Mouse (Mus musculus) limb, embryonic 12.5 days (tissue): ENCODE data around the gene Elobl. TPM values are rescaled to one million over a fixed set of nuclear protein-coding genes. Genes with fewer than 3 reads are reported as not detected.
"Not testable (repeated sequence)": the region's sequence is repeated elsewhere in the genome, so short reads cannot be mapped to it uniquely, and the experiment has no call there.

ENCODE experiments used
- ATAC-seq: fragments of 200-750 bp; cut with Nextera tagmentation; 2 replicates; pipeline ENCODE4 v1.8.0; 2017; ENCODE audit warnings: low read depth, moderate TSS enrichment; ENCODE audit not compliant: insufficient number of reproducible peaks, insufficient read depth, low FRiP score, low TSS enrichment
- H3K27ac ChIP-seq: fragments of 300-500 bp; sonication (generic); 2 replicates; pipeline ENCODE4 v1.5.1; 2016; ENCODE audit warnings: mild to moderate bottlenecking, moderate library complexity
- H3K27me3 ChIP-seq: fragments of 300-500 bp; sonication (generic); 2 replicates; pipeline ENCODE4 v1.6.1; 2016; ENCODE audit warnings: mild to moderate bottlenecking, moderate library complexity
- H3K36me3 ChIP-seq: fragments of 300-500 bp; sonication (generic); 2 replicates; pipeline ENCODE4 v1.6.1; 2016; ENCODE audit warnings: mild to moderate bottlenecking, moderate library complexity
- H3K4me1 ChIP-seq: fragments of 300-500 bp; sonication (generic); replicated peaks from 2 replicates; pipeline ENCODE4 v1.6.1; 2016
- H3K4me2 ChIP-seq: fragments of 300-500 bp; sonication (generic); 2 replicates; pipeline ENCODE4 v1.6.1; 2016; ENCODE audit warnings: mild to moderate bottlenecking, moderate library complexity
- H3K4me3 ChIP-seq: fragments of 300-500 bp; sonication (generic); replicated peaks from 2 replicates; pipeline ENCODE4 v1.5.1; 2016; ENCODE audit warnings: mild to moderate bottlenecking
- H3K9ac ChIP-seq: fragments of 300-500 bp; sonication (generic); replicated peaks from 2 replicates; pipeline ENCODE4 v1.6.1; 2016; ENCODE audit warnings: mild to moderate bottlenecking, moderate library complexity
- H3K9me3 ChIP-seq: fragments of 300-500 bp; sonication (generic); 2 replicates; pipeline ENCODE4 v1.6.1; 2016; ENCODE audit warnings: mild to moderate bottlenecking, moderate library complexity
- WGBS: fragments of 180-500 bp; shearing (Covaris S2); methylation state at CpG from one replicate; pipeline ENCODE4 v1.1.7; 2016; 5-methylcytosine and 5-hydroxymethylcytosine counted together
- polyA plus RNA-seq: library from polyadenylated mRNA; unstranded; fragments of >200 nt; fragmentation: Nextera tagmentation; extraction: Ambion mirVana; gene quantifications from 2 replicates; pipeline ENCODE4 v1.2.1, GENCODE M21; 2016

Elobl gene
- polyA plus RNA-seq, 1 experiment from 2014 or later, result not detected

DNA sequence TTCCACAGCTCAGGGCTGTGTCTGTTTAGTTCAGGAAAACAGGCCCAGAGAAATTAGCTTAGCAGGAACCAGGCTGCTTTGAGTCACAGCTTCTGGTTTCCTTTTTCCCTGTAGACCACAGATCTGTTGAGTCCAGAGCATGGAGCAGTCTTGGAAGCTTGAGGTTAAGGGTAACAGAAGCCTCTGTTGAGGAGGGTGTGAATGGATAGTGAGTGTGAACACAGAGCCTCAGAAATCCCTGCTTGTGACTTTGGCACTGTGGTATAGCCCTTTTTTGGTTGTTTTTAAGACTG, 33.7 kb upstream of the Elobl start:
- H3K9ac ChIP-seq, result no peak overlapping the region
- H3K27me3 ChIP-seq, result peaks cover 34% of the 10 kb centered on the region
- H3K36me3 ChIP-seq, result no peaks in the 10 kb centered on the region
- H3K9me3 ChIP-seq, result no peaks in the 10 kb centered on the region
- ATAC-seq, result no peak
- 0 out of 2 replicates have a peak, but pooled peaks cover 3% of the 10 kb centered on the region for H3K4me1 ChIP-seq
- H3K4me3 ChIP-seq, result no peak overlapping the region
- H3K4me2 ChIP-seq, result peak overlapping the region; percentile 64; the same call in 1 of the 2 replicates
- no peak overlapping the region for H3K27ac ChIP-seq

DNA sequence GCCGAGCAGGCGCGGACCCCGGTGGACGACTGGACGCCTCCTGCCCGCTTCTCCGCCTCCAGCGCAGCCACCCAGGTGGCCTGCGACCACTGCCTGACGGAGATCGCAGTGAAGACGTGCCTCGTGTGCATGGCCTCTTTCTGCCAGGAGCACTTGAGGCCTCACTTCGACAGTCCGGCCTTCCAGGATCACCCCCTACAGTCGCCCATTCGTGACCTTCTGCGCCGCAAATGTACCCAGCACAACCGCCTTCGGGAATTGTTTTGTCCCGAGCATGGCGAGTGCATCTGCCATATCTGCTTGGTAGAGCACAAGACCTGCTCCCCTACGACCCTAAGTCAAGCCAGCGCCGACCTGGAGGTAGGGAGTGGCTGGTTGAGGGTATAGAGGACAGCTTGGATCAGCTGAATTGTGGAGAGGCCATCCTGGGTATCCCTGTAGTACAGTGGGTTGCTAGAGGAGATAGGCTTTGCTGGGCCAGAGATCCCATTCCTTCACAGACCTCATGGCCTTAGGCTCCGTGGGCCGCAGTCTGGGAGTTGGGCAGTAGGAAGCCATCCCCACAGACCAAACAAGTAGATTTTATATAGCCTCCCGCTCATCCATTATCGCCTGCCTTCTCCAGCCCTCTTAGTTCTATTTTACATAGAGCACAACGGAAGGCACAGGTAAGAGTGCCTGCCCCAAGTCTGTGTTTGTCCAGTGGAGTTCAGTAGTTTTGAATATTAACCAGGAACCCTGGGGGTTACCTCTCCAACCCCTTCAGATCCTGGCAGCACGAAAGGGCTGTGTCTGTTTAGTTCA, 33.2 kb upstream of the Elobl start:
- 27% methylated on average over 33 of the region's 33 CpGs for whole genome bisulfite sequencing
- Histone ChIP-seq H3K9me3 (no peaks in the 10 kb centered on the region), H3K36me3 (no peaks in the 10 kb centered on the region), H3K27ac (no peak overlapping the region), H3K27me3 (peaks cover 34% of the 10 kb centered on the region), H3K9ac (peak overlapping the region; percentile 47; the same call in 1 of the 2 replicates), H3K4me3 (peak overlapping the region; percentile 48), H3K4me2 (peak overlapping the region; percentile 64), H3K4me1 (0 out of 2 replicates have a peak, but pooled peaks cover 3% of the 10 kb centered on the region)
- ATAC-seq, result no peak

DNA sequence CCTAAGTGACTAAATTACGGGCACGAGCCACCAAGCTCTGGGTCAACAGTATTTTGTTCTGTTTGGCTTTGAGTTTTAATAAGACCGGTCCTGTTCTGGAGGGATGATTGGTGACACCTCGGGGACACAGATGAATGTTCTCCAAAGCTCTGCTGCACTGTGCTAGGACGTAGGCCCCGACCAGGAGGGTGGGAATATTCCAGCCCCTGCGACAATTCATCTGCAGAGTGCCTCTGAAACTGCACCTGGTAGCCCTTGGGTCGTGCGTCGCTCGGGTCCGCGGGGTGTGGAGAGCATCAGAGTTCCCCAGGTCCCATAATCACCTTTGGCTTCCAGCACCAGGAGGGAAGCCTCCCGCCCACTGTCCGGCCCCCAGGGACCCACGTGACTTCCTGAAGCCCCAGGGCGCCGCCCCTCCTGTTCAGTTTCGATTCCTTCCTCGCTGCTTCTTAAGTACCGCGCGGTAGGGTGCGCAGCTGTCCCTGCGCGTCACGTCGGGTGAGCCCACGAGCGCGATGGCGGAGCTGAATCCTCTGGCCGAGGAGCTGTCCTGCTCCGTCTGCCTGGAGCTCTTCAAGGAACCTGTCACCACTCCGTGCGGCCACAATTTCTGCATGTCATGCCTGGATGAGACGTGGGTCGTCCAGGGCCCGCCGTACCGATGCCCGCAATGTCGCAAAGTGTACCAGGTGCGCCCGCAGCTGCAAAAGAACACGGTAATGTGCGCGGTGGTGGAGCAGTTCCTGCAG, 32.4 kb upstream of the Elobl start, which contains the start of gene Trim25:
Gene Trim25, plus strand, starts transcription at position 403 of the 749 bp plus-strand sequence.
- no peaks in the 10 kb centered on the region for H3K36me3 ChIP-seq
- H3K4me3 ChIP-seq, result peak within 1 kb of the TSS; percentile 48
- peak within 1 kb of the TSS; percentile 64 for H3K4me2 ChIP-seq
- peaks cover 34% of the 10 kb centered on the region for H3K27me3 ChIP-seq
- WGBS, result under 1% methylated on average over 48 of the region's 48 CpGs
- H3K9ac ChIP-seq, result peak within 1 kb of the TSS; percentile 47; the same call in 1 of the 2 replicates
- peak; percentile 75 for ATAC-seq
- no peaks in the 10 kb centered on the region for H3K9me3 ChIP-seq
- H3K27ac ChIP-seq, result no peak within 1 kb of the TSS
- H3K4me1 ChIP-seq, result 0 out of 2 replicates have a peak, but pooled peaks cover 3% of the 10 kb centered on the region

DNA sequence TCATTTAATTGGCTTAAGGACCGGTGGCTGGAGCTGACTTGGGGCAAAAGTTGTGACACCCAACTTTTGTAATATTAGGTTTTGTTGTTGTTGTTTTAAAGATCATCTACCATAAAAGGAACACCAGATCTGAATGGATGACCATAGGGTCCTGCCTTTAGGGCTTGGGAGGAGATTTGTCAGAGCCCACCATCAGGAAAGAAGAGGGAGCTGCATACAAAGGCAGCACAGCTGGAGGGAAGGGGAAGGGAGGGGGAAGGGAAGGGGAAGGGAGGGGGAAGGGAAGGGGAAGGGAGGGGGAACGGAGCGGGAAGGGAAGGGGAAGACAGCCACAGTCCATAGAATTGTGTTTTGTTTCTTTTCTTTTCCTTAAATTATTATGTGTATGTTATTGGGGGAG, 31.7 kb upstream of the Elobl start:
- Histone ChIP-seq H3K4me2 (no peak overlapping the region), H3K9ac (no peak overlapping the region), H3K9me3 (no peaks in the 10 kb centered on the region), H3K27ac (no peak overlapping the region), H3K36me3 (no peaks in the 10 kb centered on the region), H3K27me3 (peaks cover 34% of the 10 kb centered on the region), H3K4me3 (peak overlapping the region; percentile 48; the same call in 1 of the 2 replicates), H3K4me1 (0 out of 2 replicates have a peak, but pooled peaks cover 3% of the 10 kb centered on the region)
- WGBS, result 14% methylated on average over 3 of the region's 3 CpGs
- no peak for ATAC-seq

DNA sequence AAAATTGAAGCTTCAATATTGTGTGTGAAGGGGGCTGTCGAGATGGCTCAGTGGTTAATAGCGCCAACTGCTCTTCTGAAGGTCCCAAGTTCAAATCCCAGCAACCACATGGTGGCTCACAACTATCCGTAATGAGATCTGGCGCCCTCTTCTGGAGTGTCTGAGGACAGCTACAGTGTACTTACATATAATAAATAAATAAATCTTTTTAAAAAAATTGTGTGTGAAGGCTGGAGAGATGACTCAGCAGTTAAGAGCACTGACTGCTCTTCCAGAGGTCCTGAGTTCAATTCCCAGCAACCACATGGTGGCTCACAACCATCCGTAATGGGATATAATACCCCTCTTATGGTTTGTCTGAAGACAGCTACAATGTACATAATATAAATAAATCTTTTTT, 30.6 kb upstream of the Elobl start:
- H3K9ac ChIP-seq, H3K4me1 ChIP-seq, H3K4me2 ChIP-seq, H3K27ac ChIP-seq, ATAC-seq, H3K9me3 ChIP-seq, H3K36me3 ChIP-seq, H3K4me3 ChIP-seq: not testable (repeated sequence)
- H3K27me3 ChIP-seq, result peaks cover 34% of the 10 kb centered on the region
- WGBS, result 88% methylated on average over 5 of the region's 5 CpGs

DNA sequence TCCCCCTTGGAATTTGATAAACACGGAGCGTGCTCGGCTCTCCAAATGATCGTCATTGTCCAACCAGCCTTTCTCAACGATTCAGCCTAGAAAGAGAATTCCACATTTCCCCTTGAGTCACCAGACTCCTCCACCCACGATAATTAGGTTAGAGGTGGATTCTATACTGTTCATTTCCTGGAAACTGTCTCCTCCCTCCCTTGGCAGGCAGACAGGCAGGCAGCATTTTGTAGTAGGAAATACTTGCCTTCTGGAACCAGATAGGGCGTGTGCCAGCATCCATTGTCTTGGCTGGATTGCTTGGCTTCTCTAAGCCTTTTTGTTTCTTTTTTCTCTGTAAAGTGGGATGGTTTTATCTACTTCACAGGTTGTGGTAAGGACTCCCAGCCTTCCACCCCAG, 29.7 kb upstream of the Elobl start:
- Histone ChIP-seq H3K4me1 (0 out of 2 replicates have a peak, but pooled peaks cover 3% of the 10 kb centered on the region), H3K27ac (no peak overlapping the region), H3K9me3 (no peaks in the 10 kb centered on the region), H3K9ac (no peak overlapping the region), H3K36me3 (no peaks in the 10 kb centered on the region), H3K4me2 (no peak overlapping the region), H3K27me3 (peaks cover 33% of the 10 kb centered on the region), H3K4me3 (no peak overlapping the region)
- WGBS, result 83% methylated on average over 7 of the region's 7 CpGs
- ATAC-seq, result no peak

DNA sequence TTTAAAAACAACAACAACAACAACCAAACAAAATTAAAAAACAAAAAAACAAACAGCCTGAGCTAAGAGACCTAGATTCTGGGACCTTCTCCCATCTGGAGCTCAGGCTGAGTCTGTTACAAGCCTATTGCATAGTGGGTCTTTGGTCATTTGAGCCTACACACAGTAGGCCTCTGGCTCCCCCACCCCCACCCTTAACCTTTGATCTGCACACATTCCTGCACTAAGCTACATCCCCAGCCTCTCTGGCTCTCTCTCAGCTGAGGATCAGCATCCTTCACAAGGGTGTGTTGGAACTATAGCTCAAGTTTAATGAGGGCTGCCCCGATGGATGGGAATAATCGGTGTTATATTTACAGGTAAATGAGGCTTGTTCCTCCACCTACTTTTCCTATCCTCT, 28.9 kb upstream of the Elobl start:
- Histone ChIP-seq H3K27ac (no peak overlapping the region), H3K36me3 (peaks cover 7% of the 10 kb centered on the region), H3K4me1 (0 out of 2 replicates have a peak, but pooled peaks cover 3% of the 10 kb centered on the region), H3K4me2 (no peak overlapping the region), H3K27me3 (peaks cover 28% of the 10 kb centered on the region), H3K9me3 (no peaks in the 10 kb centered on the region), H3K4me3 (no peak overlapping the region), H3K9ac (no peak overlapping the region)
- WGBS, result 93% methylated on average over 2 of the region's 2 CpGs
- ATAC-seq, result no peak

GRCm38 (mm10) chr11:88994492-88994891, 27.8 kb upstream of the Elobl start:
- no peak for ATAC-seq
- no peak overlapping the region for H3K27ac ChIP-seq
- H3K36me3 ChIP-seq, result peaks cover 10% of the 10 kb centered on the region
- no peaks in the 10 kb centered on the region for H3K9me3 ChIP-seq
- H3K4me2 ChIP-seq, result no peak overlapping the region
- H3K9ac ChIP-seq, result no peak overlapping the region
- peaks cover 16% of the 10 kb centered on the region for H3K27me3 ChIP-seq
- 89% methylated on average over 7 of the region's 7 CpGs for whole genome bisulfite sequencing
- no peak overlapping the region for H3K4me3 ChIP-seq
- H3K4me1 ChIP-seq, result 0 out of 2 replicates have a peak, but pooled peaks cover 3% of the 10 kb centered on the region

- no peak overlapping the region for H3K27ac ChIP-seq
- no peak overlapping the region for H3K9ac ChIP-seq
- no peak for ATAC-seq
- no peak overlapping the region for H3K4me2 ChIP-seq
- peaks cover 8% of the 10 kb centered on the region for H3K27me3 ChIP-seq
- H3K4me3 ChIP-seq, result no peak overlapping the region
- H3K4me1 ChIP-seq, result no peaks in the 10 kb centered on the region
- peaks cover 17% of the 10 kb centered on the region for H3K36me3 ChIP-seq
- 18% methylated on average over 5 of the region's 5 CpGs for WGBS
- H3K9me3 ChIP-seq, result no peaks in the 10 kb centered on the region
Measured at GRCm38 (mm10) chr11:88993625-88994024, 26.9 kb upstream of the Elobl start.

DNA sequence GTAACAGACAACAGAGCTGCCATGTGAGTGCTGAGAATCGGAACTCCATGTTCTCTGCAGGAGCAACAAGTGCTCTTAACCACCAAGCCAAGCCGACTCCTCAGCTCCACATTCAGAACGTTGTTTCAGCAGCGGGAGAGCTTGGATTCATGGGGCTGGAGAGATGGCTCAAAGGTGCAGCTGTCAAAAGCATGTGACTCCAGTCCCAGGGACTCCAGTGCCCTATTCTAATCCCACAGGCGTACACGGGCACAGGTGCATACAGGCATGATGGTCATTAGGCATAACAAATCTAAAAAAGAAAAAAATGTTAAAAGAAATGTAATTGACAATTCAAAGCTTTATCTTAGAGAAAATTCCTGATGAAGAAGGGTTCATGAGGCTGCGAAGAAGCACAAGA, 26.5 kb upstream of the Elobl start:
- H3K4me2 ChIP-seq, result no peak overlapping the region
- 52% methylated on average over 7 of the region's 7 CpGs for WGBS
- no peak overlapping the region for H3K9ac ChIP-seq
- H3K4me3 ChIP-seq, result no peak overlapping the region
- H3K27me3 ChIP-seq, result 0 out of 2 replicates have a peak, but pooled peaks cover 3% of the 10 kb centered on the region
- H3K27ac ChIP-seq, result no peak overlapping the region
- H3K9me3 ChIP-seq, result no peaks in the 10 kb centered on the region
- no peaks in the 10 kb centered on the region for H3K4me1 ChIP-seq
- no peak for ATAC-seq
- H3K36me3 ChIP-seq, result peaks cover 21% of the 10 kb centered on the region

DNA sequence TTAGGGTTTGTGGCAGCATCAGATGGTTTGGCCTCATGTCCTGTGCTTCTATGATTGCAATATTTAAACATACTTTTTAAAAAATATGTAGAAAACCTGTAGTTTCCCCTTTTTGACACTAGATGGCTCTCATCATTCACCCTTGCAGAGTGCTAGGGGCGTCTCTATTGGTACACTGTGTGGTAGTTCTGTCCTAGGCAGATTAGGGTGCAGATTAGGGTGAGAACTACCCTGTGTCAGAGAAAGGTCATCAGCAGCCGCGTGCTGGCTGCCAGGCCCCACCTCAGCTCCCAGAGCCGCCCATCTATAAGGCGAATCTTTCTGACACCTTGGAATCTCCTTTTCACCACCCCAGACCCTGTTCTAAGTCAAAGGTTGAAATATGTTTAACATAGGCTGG, 22.8 kb upstream of the Elobl start:
- no peaks in the 10 kb centered on the region for H3K4me1 ChIP-seq
- no peak overlapping the region for H3K4me2 ChIP-seq
- no peaks in the 10 kb centered on the region for H3K9me3 ChIP-seq
- WGBS, result 69% methylated on average over 5 of the region's 5 CpGs
- H3K36me3 ChIP-seq, result peaks cover 51% of the 10 kb centered on the region
- H3K9ac ChIP-seq, result no peak overlapping the region
- H3K27ac ChIP-seq, result no peak overlapping the region
- H3K4me3 ChIP-seq, result no peak overlapping the region
- H3K27me3 ChIP-seq, result no peaks in the 10 kb centered on the region
- ATAC-seq, result no peak
